Mouse (Mus musculus) brain, adult 10 weeks (tissue): ENCODE results near the gene Cnksr1. TPM values are rescaled to one million over a fixed set of nuclear protein-coding genes. Genes with fewer than 3 reads are reported as not detected.

Experiments
- polyA plus RNA-seq: library from polyadenylated mRNA; stranded (reverse); fragments of 350-450 nt; fragmentation: Illumina TruSeq; extraction: RNeasy Lipid Tissue Mini Kit (QIAGEN cat#74804); gene quantifications from one replicate; pipeline ENCODE4 v1.2.3, GENCODE M21; 2015; ENCODE audit warnings: low read depth, low replicate concordance

Gene Cnksr1
- 0.18 TPM for polyA plus RNA-seq

GRCm38 (mm10) chr4:134238279-134238651, at the start of gene Cnksr1:
Gene Cnksr1 (minus strand): TSS chr4:134238399.

GRCm38 (mm10) chr4:134287575-134288025, 49.4 kb upstream of the Cnksr1 start, which contains the start of gene Pdik1l:
Gene Pdik1l (minus strand): TSS chr4:134287895.

GRCm38 (mm10) chr4:134253722-134254324, 15.6 kb upstream of the Cnksr1 start, which contains the start of gene Grrp1:
Gene Grrp1 (minus strand): TSS chr4:134254106.

GRCm38 (mm10) chr4:134246719-134247258, 8.6 kb upstream of the Cnksr1 start, which contains the start of gene Gm30191:
Gene Gm30191 (plus strand): TSS chr4:134246935.

GRCm38 (mm10) chr4:134245148-134245843, 7.1 kb upstream of the Cnksr1 start, which contains the start of gene Zfp593:
Gene Zfp593 (minus strand): TSS chr4:134245592.

GRCm38 (mm10) chr4:134243516-134244250, 5.5 kb upstream of the Cnksr1 start, which contains the start of gene E130218I03Rik:
Gene E130218I03Rik (plus strand): TSS chr4:134243662.

GRCm38 (mm10) chr4:134227194-134227593, 11.0 kb downstream of the Cnksr1 start, which contains the start of gene Catsper4:
Gene Catsper4 (minus strand): TSS chr4:134227383.

GRCm38 (mm10) chr4:134202904-134203303, 35.3 kb downstream of the Cnksr1 start, which contains the start of gene Gm7534:
Gene Gm7534 (minus strand): TSS chr4:134203004.

Other genes with a start within 250 kb of the Cnksr1 start
- 54.8 TPM for gene Dhdds, start 237.5 kb downstream of the Cnksr1 start, polyA plus RNA-seq
- 0.12 TPM for gene Lin28a, start 219.6 kb downstream of the Cnksr1 start, polyA plus RNA-seq
- gene Zfp683, start 184.6 kb downstream of the Cnksr1 start, polyA plus RNA-seq: not detected
- 3.2 TPM for gene Crybg2, start 177.6 kb downstream of the Cnksr1 start, polyA plus RNA-seq
- gene Cd52, start 143.3 kb downstream of the Cnksr1 start, polyA plus RNA-seq: 9.8 TPM
- 19.3 TPM for gene Ubxn11, start 135.8 kb downstream of the Cnksr1 start, polyA plus RNA-seq
- gene Sh3bgrl3, start 109.6 kb downstream of the Cnksr1 start, polyA plus RNA-seq: 286 TPM
- 12.2 TPM for gene Cep85, start 51.3 kb downstream of the Cnksr1 start, polyA plus RNA-seq
- not detected for gene Gm7534, start 35.4 kb downstream of the Cnksr1 start, polyA plus RNA-seq
- not detected for gene Catsper4, start 11.0 kb downstream of the Cnksr1 start, polyA plus RNA-seq
- not detected for gene E130218I03Rik, start 5.3 kb upstream of the Cnksr1 start, polyA plus RNA-seq
- 12.3 TPM for gene Zfp593, start 7.2 kb upstream of the Cnksr1 start, polyA plus RNA-seq
- not detected for gene Gm30191, start 8.5 kb upstream of the Cnksr1 start, polyA plus RNA-seq
- 4.2 TPM for gene Grrp1, start 15.7 kb upstream of the Cnksr1 start, polyA plus RNA-seq
- 11.7 TPM for gene Pdik1l, start 49.5 kb upstream of the Cnksr1 start, polyA plus RNA-seq
- gene Trim63, start 76.7 kb upstream of the Cnksr1 start, polyA plus RNA-seq: not detected
- gene Slc30a2, start 104.8 kb upstream of the Cnksr1 start, polyA plus RNA-seq: not detected
- gene Extl1, start 145.5 kb upstream of the Cnksr1 start, polyA plus RNA-seq: 32.5 TPM
- gene Pafah2, start 157.9 kb upstream of the Cnksr1 start, polyA plus RNA-seq: 6.1 TPM
- gene Stmn1, start 229.9 kb upstream of the Cnksr1 start, polyA plus RNA-seq: 1,473 TPM